Mouse (Mus musculus): ENCODE data around the gene Acot7.

DNA sequence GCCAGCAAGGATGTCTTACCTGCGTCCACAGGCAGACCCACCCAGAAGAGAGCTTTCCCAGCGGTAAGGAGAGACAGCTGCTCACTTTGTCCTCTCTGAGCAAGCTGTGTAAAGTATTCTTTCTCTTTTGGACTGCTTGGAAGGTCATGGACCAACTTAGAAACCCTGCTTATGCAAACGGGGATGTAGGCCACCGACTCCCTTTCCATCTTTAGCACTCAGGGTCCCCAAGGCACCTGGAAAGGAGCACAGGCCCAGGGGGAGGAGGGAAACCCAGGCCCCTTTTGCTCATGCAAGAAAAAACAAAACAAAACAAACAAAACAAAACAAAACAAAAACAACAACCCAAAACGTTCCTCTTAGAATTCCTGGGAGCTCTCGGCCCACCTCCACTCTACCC lies 113.6 kb downstream of the Acot7 start, which contains the start of gene Hes3:
- TF ChIP-seq CTCF (IDR thresholded peaks at IDR 0.05; ENCODE audit: control insufficient read depth, insufficient read depth, low read length) (no peak), POLR2A (IDR thresholded peaks at IDR 0.05; ENCODE audit: borderline replicate concordance, control insufficient read depth, low read depth, low read length) (no peak)
